17 mouse cellular contexts compared by ENCODE assay signal in genomic region chr16:38998496-38999258, GRCm38 (mm10).
"Had no signal": no experiment of that assay in that cellular context is flagged by ENCODE, and none has a peak within 500 bp of the region (broad histone marks: within the 10 kb centered on the region; RNA-seq: fewer than 3 reads in every experiment).

No protein-coding gene starts in this region.

- H3K27me3 ChIP-seq: limb, embryonic 12.5 days; liver, embryonic 13.5 days; lung, embryonic 15.5 days; megakaryocyte, embryonic 14.5 days; midbrain, embryonic 12.5 days; neural tube, embryonic 12.5 days had no signal

- DNase-seq: kidney, adult 9 months; kidney, postnatal 36 days; liver; liver, embryonic 13.5 days; liver, postnatal 0 days; lung, postnatal 14 days; right cerebral cortex, adult 18-20 months; right cerebral cortex, postnatal 25 days; thymus, postnatal 14 days had no signal

- H3K4me1 ChIP-seq: limb, embryonic 12.5 days; liver, embryonic 13.5 days; lung, embryonic 15.5 days; megakaryocyte, embryonic 14.5 days; neural tube, embryonic 12.5 days had no signal

- H3K4me2 ChIP-seq: limb, embryonic 12.5 days; liver, embryonic 13.5 days; lung, embryonic 15.5 days; midbrain, embryonic 12.5 days; neural tube, embryonic 12.5 days had no signal

- H3K27ac ChIP-seq: kidney, postnatal 0 days; layer of hippocampus, adult 2 months; limb, embryonic 12.5 days; liver, embryonic 13.5 days; lung, embryonic 15.5 days; macrophage; midbrain, embryonic 12.5 days; neural tube, embryonic 12.5 days had no signal

- H3K36me3 ChIP-seq: limb, embryonic 12.5 days; liver, embryonic 13.5 days; lung, embryonic 15.5 days; midbrain, embryonic 12.5 days; neural tube, embryonic 12.5 days had no signal

- H3K4me3 ChIP-seq: layer of hippocampus, adult 2 months; limb, embryonic 12.5 days; liver, embryonic 13.5 days; lung, embryonic 15.5 days; megakaryocyte, embryonic 14.5 days; midbrain, embryonic 12.5 days; neural tube, embryonic 12.5 days had no signal

- H3K9me3 ChIP-seq: limb, embryonic 12.5 days; liver, embryonic 13.5 days; lung, embryonic 15.5 days; midbrain, embryonic 12.5 days; neural tube, embryonic 12.5 days had no signal

- H3K9ac ChIP-seq: limb, embryonic 12.5 days; liver, embryonic 13.5 days; liver, postnatal 0 days; lung, embryonic 15.5 days; midbrain, embryonic 12.5 days; neural tube, embryonic 12.5 days had no signal

- ATAC-seq: liver, postnatal 0 days had no signal
